Mouse (Mus musculus) forebrain, embryonic 12.5 days (tissue): ENCODE results near the gene Cds2. TPM values are rescaled to one million over a fixed set of nuclear protein-coding genes. Genes with fewer than 3 reads are reported as not detected.

Experiments
- ATAC-seq: fragments of 200-750 bp; cut with Nextera tagmentation; 2 replicates; pipeline ENCODE4 v1.8.0; 2017; ENCODE audit warnings: moderate TSS enrichment; ENCODE audit not compliant: low FRiP score
- H3K27ac ChIP-seq: fragments of 300-500 bp; sonication (generic); 2 replicates; pipeline ENCODE4 v1.5.1; 2016; ENCODE audit warnings: mild to moderate bottlenecking
- H3K27me3 ChIP-seq: fragments of 300-500 bp; sonication (generic); 2 replicates; pipeline ENCODE4 v1.6.1; 2016; ENCODE audit warnings: mild to moderate bottlenecking
- H3K36me3 ChIP-seq: fragments of 300-500 bp; sonication (generic); replicated peaks from 2 replicates; pipeline ENCODE4 v1.6.1; 2016; ENCODE audit warnings: mild to moderate bottlenecking
- H3K4me1 ChIP-seq: fragments of 300-500 bp; sonication (generic); 2 replicates; pipeline ENCODE4 v1.6.1; 2016
- H3K4me2 ChIP-seq: fragments of 300-500 bp; sonication (generic); 2 replicates; pipeline ENCODE4 v1.6.1; 2016; ENCODE audit warnings: mild to moderate bottlenecking, moderate library complexity
- H3K4me3 ChIP-seq: fragments of 300-500 bp; sonication (generic); replicated peaks from 2 replicates; pipeline ENCODE4 v1.5.1; 2016; ENCODE audit warnings: mild to moderate bottlenecking
- H3K9ac ChIP-seq: fragments of 300-500 bp; sonication (generic); 2 replicates; pipeline ENCODE4 v1.6.1; 2016; ENCODE audit warnings: mild to moderate bottlenecking
- H3K9me3 ChIP-seq: fragments of 300-500 bp; sonication (generic); 2 replicates; pipeline ENCODE4 v1.6.1; 2016
- WGBS: fragments of 180-500 bp; shearing (Covaris S2); methylation state at CpG from one replicate; pipeline ENCODE4 v1.1.7; 2016; 5-methylcytosine and 5-hydroxymethylcytosine counted together
- polyA plus RNA-seq: library from polyadenylated mRNA; unstranded; fragments of >200 nt; fragmentation: Nextera tagmentation; extraction: Ambion mirVana; gene quantifications from 2 replicates; pipeline ENCODE4 v1.2.1, GENCODE M21; 2016

Gene Cds2
- polyA plus RNA-seq, 1 experiment from 2014 or later, result 37.8 TPM

- H3K4me3 ChIP-seq, result no peak overlapping the region
- H3K27me3 ChIP-seq, result no peaks in the 10 kb centered on the region
- no peak overlapping the region for H3K9ac ChIP-seq
- H3K4me1 ChIP-seq, result no peaks in the 10 kb centered on the region
- no peak overlapping the region for H3K27ac ChIP-seq
- no peak for ATAC-seq
- H3K36me3 ChIP-seq, result no peaks in the 10 kb centered on the region
- H3K4me2 ChIP-seq, result no peak overlapping the region
- H3K9me3 ChIP-seq, result no peaks in the 10 kb centered on the region; the same call in 1 of the 2 replicates
- WGBS, result 91% methylated on average over 3 of the region's 3 CpGs
These were observed 78.3 kb downstream of the Cds2 start for GRCm38 (mm10) chr2:132341293-132341692.

GRCm38 (mm10) chr2:132343846-132344245 lies 80.9 kb downstream of the Cds2 start:
- no peaks in the 10 kb centered on the region for H3K27me3 ChIP-seq
- no peak overlapping the region for H3K27ac ChIP-seq
- H3K9me3 ChIP-seq, result no peaks in the 10 kb centered on the region; the same call in 1 of the 2 replicates
- ATAC-seq, result no peak
- no peak overlapping the region for H3K4me3 ChIP-seq
- no peaks in the 10 kb centered on the region for H3K36me3 ChIP-seq
- no peak overlapping the region for H3K4me2 ChIP-seq
- no peak overlapping the region for H3K9ac ChIP-seq
- 91% methylated on average over 11 of the region's 11 CpGs for WGBS
- H3K4me1 ChIP-seq, result no peaks in the 10 kb centered on the region

Other genes with a start within 250 kb of the Cds2 start
- gene Rassf2, start 232.9 kb upstream of the Cds2 start, polyA plus RNA-seq, result 27.8 and 34.1 TPM in 2 replicates
- gene Slc23a2, start 118.0 kb upstream of the Cds2 start, polyA plus RNA-seq, result 14.6 and 18.5 TPM in 2 replicates
- gene Tmem230, start 15.3 kb upstream of the Cds2 start, polyA plus RNA-seq, result 44.6 and 51.1 TPM in 2 replicates
- gene Pcna, start 9.8 kb upstream of the Cds2 start, polyA plus RNA-seq, result 322 and 337 TPM in 2 replicates
- gene Prokr2, start 122.3 kb downstream of the Cds2 start, polyA plus RNA-seq, result 3.0 and 3.3 TPM in 2 replicates